Mouse (Mus musculus) kidney, postnatal 0 days (tissue): Measurements from ENCODE around the gene Il13. TPM values are rescaled to one million over a fixed set of nuclear protein-coding genes. Genes with fewer than 3 reads are reported as not detected.
A peak's percentile ranks its signal among the peaks of the same experiment; 100 is the strongest.

ENCODE experiments used
- ATAC-seq: fragments of 200-750 bp; cut with Nextera tagmentation; replicated peaks from 2 replicates; pipeline ENCODE4 v1.8.0; 2017; ENCODE audit warnings: low read depth, moderate number of reproducible peaks, moderate TSS enrichment, moderate library complexity; ENCODE audit not compliant: low FRiP score
- DNase-seq: peaks from one replicate; pipeline ENCODE4 v3.0.0-alpha.2; 2016; ENCODE audit warnings: low spot score
- H3K27ac ChIP-seq: fragments of 300-500 bp; sonication (generic); 2 replicates; pipeline ENCODE4 v1.5.1; 2014; ENCODE audit warnings: mild to moderate bottlenecking
- H3K27me3 ChIP-seq: fragments of 300-500 bp; sonication (generic); 2 replicates; pipeline ENCODE4 v1.6.1; 2014; ENCODE audit warnings: low read length, mixed read lengths; ENCODE audit not compliant: insufficient read depth
- H3K36me3 ChIP-seq: fragments of 300-500 bp; sonication (generic); 2 replicates; pipeline ENCODE4 v1.6.1; 2014; ENCODE audit warnings: low read length, mixed read lengths; ENCODE audit not compliant: insufficient read depth
- H3K4me1 ChIP-seq: fragments of 300-500 bp; sonication (generic); replicated peaks from 2 replicates; pipeline ENCODE4 v1.6.1; 2014; ENCODE audit warnings: antibody characterized with exemption, low read length, mixed read lengths; ENCODE audit not compliant: insufficient read depth
- H3K4me2 ChIP-seq: fragments of 300-500 bp; sonication (generic); 2 replicates; pipeline ENCODE4 v1.6.1; 2014; ENCODE audit warnings: mild to moderate bottlenecking, low read length, moderate library complexity, mixed read lengths
- H3K4me3 ChIP-seq: fragments of 300-500 bp; sonication (generic); replicated peaks from 2 replicates; pipeline ENCODE4 v1.5.1; 2014; ENCODE audit warnings: low read depth, low read length
- H3K9ac ChIP-seq: fragments of 300-500 bp; sonication (generic); 2 replicates; pipeline ENCODE4 v1.6.1; 2014; ENCODE audit warnings: low read depth, low read length
- H3K9me3 ChIP-seq: fragments of 300-500 bp; sonication (generic); replicated peaks from 2 replicates; pipeline ENCODE4 v1.6.1; 2016; ENCODE audit warnings: low read length, inconsistent platforms, mixed read lengths
- CTCF ChIP-seq: IDR thresholded peaks from 2 replicates; pipeline ENCODE4 v1.5.1; 2016; ENCODE audit warnings: antibody characterized with exemption, low read depth, mild to moderate bottlenecking, moderate library complexity
- WGBS: fragments of 180-500 bp; shearing (Covaris S2); extraction: QIAGEN DNeasy Blood & Tissue Kit; methylation state at CpG from one replicate; pipeline ENCODE4 v1.1.7; 2014; 5-methylcytosine and 5-hydroxymethylcytosine counted together
- polyA plus RNA-seq: library from polyadenylated mRNA; unstranded; fragments of >200 nt; fragmentation: Nextera tagmentation; extraction: Ambion mirVana; gene quantifications from 2 replicates; pipeline ENCODE4 v1.2.1, GENCODE M21; 2015

The Il13 gene
- not detected in 2 replicates for polyA plus RNA-seq

DNA sequence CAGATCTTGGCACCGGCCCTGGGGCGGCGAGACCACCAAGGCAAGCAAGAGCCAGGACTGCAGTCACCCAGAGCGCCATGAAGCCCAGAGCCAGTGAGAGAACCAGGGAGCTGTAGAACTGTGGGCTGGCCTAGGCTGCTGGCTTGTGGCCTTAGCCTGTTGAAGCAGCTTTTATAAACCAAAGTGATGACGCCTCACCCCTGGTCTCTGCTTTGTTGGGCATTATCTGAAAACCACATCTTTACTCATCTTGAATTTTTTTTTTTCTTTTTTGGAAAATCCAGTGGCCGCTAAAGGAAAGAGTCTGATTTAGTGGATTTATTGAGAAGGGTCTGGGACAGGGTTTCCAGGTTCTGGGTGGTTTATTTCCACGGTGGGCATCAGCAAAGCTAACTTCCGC is at the start of gene Il13:
Gene Il13 (minus strand): TSS at position 147 of the 400 bp plus-strand sequence.
- Histone ChIP-seq H3K36me3 (no peaks in the 10 kb centered on the region), H3K4me1 (peaks cover 8% of the 10 kb centered on the region), H3K27ac (no peak within 1 kb of the TSS), H3K9ac (no peak within 1 kb of the TSS), H3K27me3 (no peaks in the 10 kb centered on the region), H3K4me3 (no peak within 1 kb of the TSS), H3K4me2 (no peak within 1 kb of the TSS), H3K9me3 (no peaks in the 10 kb centered on the region)
- TF ChIP-seq CTCF = no peak
- no peak for DNase-seq
- no peak for ATAC-seq
- WGBS = 88% methylated on average over 8 of the region's 8 CpGs

DNA sequence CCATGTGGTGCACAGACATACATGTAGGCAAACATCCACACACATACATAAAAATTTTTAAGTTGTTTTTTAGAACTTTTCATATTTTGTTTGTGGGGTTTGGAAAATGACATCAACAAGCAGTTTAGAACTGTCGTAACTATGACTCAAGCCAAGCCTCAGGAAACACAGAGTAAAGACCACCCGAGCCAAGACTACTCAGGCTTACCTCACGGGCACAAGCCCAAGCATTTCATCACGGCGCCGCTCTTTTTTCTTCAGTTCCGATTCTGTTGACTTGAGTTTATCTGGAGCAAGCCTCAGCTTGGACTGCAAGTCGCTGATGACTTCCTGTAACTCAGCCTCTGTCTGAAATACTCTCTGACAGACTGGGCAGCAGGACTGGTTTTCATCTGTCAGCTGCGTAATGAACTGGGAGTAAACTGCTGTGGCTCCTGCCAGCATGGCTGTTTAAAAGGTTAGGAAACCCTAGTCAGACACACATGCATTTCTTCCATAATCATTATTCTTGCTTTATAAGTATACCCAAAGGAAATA is 48.6 kb upstream of the Il13 start:
- H3K36me3 ChIP-seq = peaks cover 17% of the 10 kb centered on the region; the same call in 1 of the 2 replicates
- WGBS = 94% methylated on average over 9 of the region's 9 CpGs
- no peak for DNase-seq
- no peaks in the 10 kb centered on the region for H3K9me3 ChIP-seq
- H3K9ac ChIP-seq = no peak overlapping the region
- H3K4me1 ChIP-seq = no peaks in the 10 kb centered on the region
- no peak for TF ChIP-seq CTCF
- no peak for ATAC-seq
- H3K4me3 ChIP-seq = no peak overlapping the region
- H3K27me3 ChIP-seq = no peaks in the 10 kb centered on the region
- no peak overlapping the region for H3K4me2 ChIP-seq
- no peak overlapping the region for H3K27ac ChIP-seq

- no peak for DNase-seq
- Histone ChIP-seq H3K4me3 (no peak overlapping the region), H3K9ac (no peak overlapping the region), H3K27ac (no peak overlapping the region), H3K9me3 (no peaks in the 10 kb centered on the region), H3K4me1 (no peaks in the 10 kb centered on the region), H3K36me3 (peaks cover 17% of the 10 kb centered on the region; the same call in 1 of the 2 replicates), H3K4me2 (no peak overlapping the region), H3K27me3 (no peaks in the 10 kb centered on the region)
- WGBS = 71% methylated on average over 2 of the region's 2 CpGs
- ATAC-seq = no peak
- no peak for TF ChIP-seq CTCF
These were observed 47.7 kb upstream of the Il13 start for GRCm38 (mm10) chr11:53682170-53682569.

GRCm38 (mm10) chr11:53681686-53682085 is 47.2 kb upstream of the Il13 start:
- DNase-seq (no peak), ATAC-seq (no peak)
- peaks cover 17% of the 10 kb centered on the region; the same call in 1 of the 2 replicates for H3K36me3 ChIP-seq
- no peak overlapping the region for H3K4me2 ChIP-seq
- no peak overlapping the region for H3K4me3 ChIP-seq
- H3K27me3 ChIP-seq = no peaks in the 10 kb centered on the region
- no peak overlapping the region for H3K9ac ChIP-seq
- 0 out of 2 replicates have a peak, but pooled peaks have one; percentile 16 for TF ChIP-seq CTCF
- 96% methylated on average over 2 of the region's 2 CpGs for WGBS
- no peaks in the 10 kb centered on the region for H3K9me3 ChIP-seq
- no peaks in the 10 kb centered on the region for H3K4me1 ChIP-seq
- H3K27ac ChIP-seq = no peak overlapping the region

DNA sequence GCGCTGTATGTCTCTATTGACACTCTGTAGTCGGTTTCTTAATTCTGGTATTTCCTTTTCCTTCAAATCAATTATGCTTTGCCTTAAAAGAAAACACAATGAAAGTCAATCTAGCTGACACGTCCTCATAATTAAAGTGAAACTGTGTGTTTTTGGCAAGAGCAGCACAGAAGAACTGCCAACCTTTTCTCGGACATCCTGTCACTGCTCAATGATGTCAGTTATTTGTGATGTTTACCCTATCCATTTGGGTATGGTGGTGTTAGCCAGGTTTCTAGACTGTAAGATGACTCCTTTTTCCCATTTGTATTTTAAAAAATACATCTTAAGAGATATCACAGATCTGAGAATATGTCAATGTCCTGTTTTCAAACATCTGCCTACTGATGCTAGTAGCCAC is 45.6 kb upstream of the Il13 start:
- no peak for ATAC-seq
- no peak overlapping the region for H3K27ac ChIP-seq
- peaks cover 17% of the 10 kb centered on the region; the same call in 1 of the 2 replicates for H3K36me3 ChIP-seq
- TF ChIP-seq CTCF = no peak
- WGBS = 82% methylated on average over 4 of the region's 4 CpGs
- no peaks in the 10 kb centered on the region for H3K27me3 ChIP-seq
- no peaks in the 10 kb centered on the region for H3K4me1 ChIP-seq
- H3K9ac ChIP-seq = no peak overlapping the region
- no peak overlapping the region for H3K4me3 ChIP-seq
- no peaks in the 10 kb centered on the region for H3K9me3 ChIP-seq
- DNase-seq = no peak
- H3K4me2 ChIP-seq = no peak overlapping the region

GRCm38 (mm10) chr11:53671414-53671813 is 36.9 kb upstream of the Il13 start:
- no peak for ATAC-seq
- Histone ChIP-seq H3K4me1 (no peaks in the 10 kb centered on the region), H3K27me3 (no peaks in the 10 kb centered on the region), H3K9ac (no peak overlapping the region), H3K4me3 (no peak overlapping the region), H3K27ac (no peak overlapping the region), H3K4me2 (no peak overlapping the region), H3K36me3 (peaks cover 29% of the 10 kb centered on the region; the same call in 1 of the 2 replicates), H3K9me3 (no peaks in the 10 kb centered on the region)
- no peak for DNase-seq
- 97% methylated on average over 4 of the region's 4 CpGs for WGBS
- no peak for TF ChIP-seq CTCF

DNA sequence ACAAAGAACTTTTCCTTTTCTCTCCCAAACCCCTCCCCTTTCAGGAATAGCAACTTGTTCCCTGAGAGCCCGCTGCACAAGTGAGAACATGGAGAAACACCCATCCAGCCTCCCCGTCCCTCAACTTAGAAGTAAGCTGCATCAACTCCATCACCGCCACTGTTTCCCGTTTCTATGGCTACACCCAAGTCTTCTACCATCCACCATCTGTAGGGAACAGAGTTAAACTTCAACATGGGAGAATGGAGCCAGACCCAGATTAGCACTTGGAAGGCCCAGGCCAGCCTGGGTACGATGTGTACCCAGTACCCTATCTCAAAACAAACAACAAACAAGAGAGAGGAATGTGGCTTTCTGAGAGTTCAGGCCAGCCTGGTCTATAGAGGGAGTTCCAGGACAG is 29.6 kb upstream of the Il13 start:
- Histone ChIP-seq H3K27me3 (no peaks in the 10 kb centered on the region), H3K4me3 (no peak overlapping the region), H3K9ac (no peak overlapping the region), H3K9me3 (no peaks in the 10 kb centered on the region), H3K36me3 (peaks cover 21% of the 10 kb centered on the region; the same call in 1 of the 2 replicates), H3K4me2 (no peak overlapping the region), H3K4me1 (no peaks in the 10 kb centered on the region), H3K27ac (no peak overlapping the region)
- no peak for TF ChIP-seq CTCF
- DNase-seq = no peak
- ATAC-seq = no peak
- 88% methylated on average over 5 of the region's 5 CpGs for WGBS
